Mouse (Mus musculus) retina, postnatal 7 days (tissue): ENCODE measurements around the gene Gm9125.
"Not testable (repeated sequence)": the region's sequence is repeated elsewhere in the genome, so short reads cannot be mapped to it uniquely, and the experiment has no call there.

Experiments used
- DNase-seq: peaks from one replicate; pipeline ENCODE4 v3.0.0-alpha.2; 2012; ENCODE audit warnings: low read depth, low spot score

Gene Gm9125

DNA sequence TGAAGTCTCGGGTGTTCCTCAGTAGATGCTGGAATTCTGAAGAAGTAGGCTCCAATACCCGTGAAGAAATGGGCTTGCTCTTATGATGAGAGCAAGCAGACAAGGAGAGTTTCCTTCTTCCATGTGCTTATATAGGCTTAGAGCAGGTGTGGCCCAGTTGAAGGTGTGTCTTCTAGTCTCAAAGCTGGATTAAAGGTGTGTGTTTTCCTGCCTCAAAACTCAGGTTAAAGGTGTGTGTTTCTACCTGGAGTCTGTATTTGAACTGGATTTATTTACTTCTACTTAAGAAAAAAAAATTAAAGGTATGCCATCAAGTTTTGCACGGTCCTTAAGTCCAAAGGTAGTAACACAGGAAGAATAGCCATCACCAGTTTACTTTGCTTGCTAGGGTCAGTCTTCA is at the start of gene Gm9125:
TSS of gene Gm9125 (minus strand) at position 101 of the 400 bp plus-strand sequence.
- not testable (repeated sequence) for DNase-seq

DNA sequence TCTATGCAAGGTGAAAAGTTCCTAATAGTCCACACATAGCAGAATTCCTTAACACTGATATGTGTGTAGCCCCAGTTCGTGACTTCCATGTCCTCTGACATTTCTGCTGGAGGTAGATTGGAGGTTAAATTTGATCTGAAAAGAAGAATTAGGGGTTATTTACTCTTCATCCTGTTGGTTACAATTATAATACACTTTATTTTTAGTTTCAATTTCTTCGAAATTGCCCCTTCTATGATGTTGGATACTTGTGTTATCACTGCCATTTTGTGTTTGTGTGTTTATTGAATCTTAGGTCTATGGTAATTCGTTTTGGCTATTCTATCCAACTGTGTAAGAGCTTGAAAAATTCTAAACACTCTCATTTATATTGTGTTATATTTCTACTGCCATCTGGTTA is 17.9 kb upstream of the Gm9125 start, which contains the start of gene Gm10697:
TSS of gene Gm10697 (minus strand) at position 101 of the 400 bp plus-strand sequence.
- DNase-seq, result not testable (repeated sequence)

DNA sequence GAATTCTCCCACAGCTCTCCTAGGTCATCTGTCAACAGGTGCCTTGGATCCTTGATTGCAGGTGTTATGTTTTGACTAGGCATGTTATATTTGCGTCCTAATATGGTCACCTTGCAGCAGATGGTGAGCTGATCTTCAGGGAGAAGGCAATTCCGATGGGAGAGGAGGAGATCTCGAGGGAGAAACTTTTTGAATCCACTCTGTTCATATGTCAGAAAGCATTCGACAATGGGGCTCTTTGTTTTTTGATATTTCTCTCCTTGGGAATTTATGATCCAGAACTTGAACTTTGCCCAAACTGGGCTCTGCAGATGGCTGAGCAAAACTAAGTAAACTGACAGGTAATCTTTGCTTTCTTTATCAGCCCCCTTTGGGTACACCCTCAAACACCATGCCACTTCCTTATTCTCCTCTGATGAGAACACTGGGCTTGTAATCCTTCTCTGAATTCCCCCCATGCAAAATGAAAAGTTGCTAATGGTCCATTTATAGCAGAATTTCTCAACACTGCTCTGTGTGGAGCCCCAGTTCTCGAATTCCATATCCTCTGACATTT is 5.0 kb downstream of the Gm9125 start:
- not testable (repeated sequence) for DNase-seq

DNA sequence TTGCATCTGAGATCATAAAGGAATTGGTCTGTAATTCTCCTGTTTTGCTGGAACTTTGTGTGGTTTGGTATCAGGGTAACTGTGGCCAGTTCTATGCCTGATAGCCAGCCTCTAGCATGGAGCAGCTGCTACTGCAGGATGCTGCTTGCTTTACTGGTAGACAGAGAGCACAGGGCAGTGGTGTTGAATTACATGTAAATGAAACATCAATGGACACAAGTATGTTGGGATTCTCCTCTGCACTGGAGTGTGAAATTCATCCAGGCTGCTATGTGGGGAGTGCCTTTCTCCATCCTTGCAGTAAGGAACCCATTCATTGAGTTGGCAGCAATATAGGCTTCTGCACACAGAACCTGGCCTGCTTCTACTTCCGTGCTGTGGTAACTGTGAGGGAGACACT is 16.4 kb downstream of the Gm9125 start:
- not testable (repeated sequence) for DNase-seq

DNA sequence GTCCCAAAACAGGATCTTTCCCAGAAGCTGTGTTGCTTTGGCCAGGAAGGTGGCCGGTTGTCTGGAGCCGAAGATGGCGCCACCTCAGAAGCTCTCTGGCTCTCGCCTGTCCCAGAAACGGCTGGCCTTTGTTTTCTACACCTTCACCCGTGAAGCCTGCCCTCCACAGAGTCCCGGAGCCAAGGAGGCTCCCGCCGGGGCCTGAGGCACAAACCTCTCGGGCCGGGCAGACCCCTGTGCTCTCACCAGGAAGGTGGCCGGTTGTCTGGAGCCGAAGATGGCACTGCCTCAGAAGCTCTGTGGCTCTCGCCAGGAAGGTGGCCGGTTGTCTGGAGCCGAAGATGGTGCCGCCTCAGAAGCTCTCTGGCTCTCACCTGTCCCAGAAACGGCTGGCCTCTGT is 20.3 kb downstream of the Gm9125 start:
- not testable (repeated sequence) for DNase-seq
